Mouse (Mus musculus): Measurements from ENCODE around the gene Cd72. TPM values are rescaled to one million over a fixed set of nuclear protein-coding genes. Genes with fewer than 3 reads are reported as not detected.
A peak's percentile ranks its signal among the peaks of the same experiment; 100 is the strongest.

The Cd72 gene
- 5.1 and 5.2 TPM in 2 replicates for polyA plus RNA-seq (2014; fragmentation: Nextera tagmentation; extraction: Ambion mirVana)

DNA sequence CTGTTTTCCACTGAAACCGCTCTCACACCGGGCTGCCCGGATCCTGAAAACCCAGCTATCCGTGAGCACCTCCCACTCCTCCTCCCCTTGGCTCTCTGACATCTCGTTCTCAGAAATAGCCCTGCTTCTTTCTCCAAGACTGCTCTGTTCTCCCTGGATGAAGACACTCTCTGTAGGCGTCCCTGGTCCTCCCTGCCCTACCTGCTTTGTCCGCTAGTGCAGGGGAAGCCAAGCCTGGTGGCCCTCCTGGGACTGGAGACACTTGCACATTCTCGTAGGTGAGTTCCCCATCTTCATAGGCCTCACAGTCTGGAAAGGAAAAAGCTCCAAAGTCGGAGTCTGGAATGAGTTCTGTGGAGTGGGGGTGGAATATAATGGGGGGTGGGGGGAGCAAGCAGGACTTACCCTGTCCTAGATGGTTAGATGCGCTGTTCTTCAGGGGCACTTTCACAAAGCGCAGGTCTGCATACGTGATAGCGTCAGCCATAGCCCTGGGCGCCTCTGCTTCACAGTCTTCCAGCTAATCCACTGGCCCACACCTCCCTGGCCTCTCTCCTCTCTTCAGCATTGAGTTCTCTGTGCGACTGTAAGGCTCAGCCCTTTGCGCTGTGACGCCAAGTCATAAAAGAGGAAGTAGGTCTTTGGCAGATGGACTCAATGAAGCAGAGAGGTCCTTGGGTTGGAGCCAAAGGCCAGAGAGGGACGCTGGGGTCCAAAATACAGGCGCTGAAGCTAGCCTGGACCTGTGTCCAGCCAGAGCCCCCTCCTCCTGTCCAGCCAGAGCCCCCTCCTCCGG lies at the start of gene Cd72:
Gene Cd72 (minus strand): TSS at position 588 of the 796 bp plus-strand sequence.
- Histone ChIP-seq H3K4me2 (replicated peaks; ENCODE audit: low read depth, low read length) (peak within 1 kb of the TSS; percentile 51), H3K4me3 (ENCODE audit: low read length) (peak within 1 kb of the TSS; percentile 26), H3K27me3 (ENCODE audit: control insufficient read depth, insufficient read depth, low read length) (peaks cover 20% of the 10 kb centered on the region; the same call in 1 of the 2 replicates), H3K9ac (ENCODE audit: low read depth, low read length) (peak within 1 kb of the TSS; percentile 42; the same call in 1 of the 2 replicates), H3K9me3 (ENCODE audit: control insufficient read depth, low read length) (no peaks in the 10 kb centered on the region), H3K36me3 (ENCODE audit: control insufficient read depth, insufficient read depth, low read length) (no peaks in the 10 kb centered on the region), H3K4me1 (ENCODE audit: control insufficient read depth, insufficient read depth, low read length) (peaks cover 16% of the 10 kb centered on the region), H3K27ac (ENCODE audit: low read depth, low read length) (no peak within 1 kb of the TSS)
- 23% methylated on average over 20 of the region's 20 CpGs for WGBS
- peak; percentile 20; the same call in 1 of the 2 replicates for ATAC-seq (ENCODE audit: low FRiP score, low TSS enrichment)

DNA sequence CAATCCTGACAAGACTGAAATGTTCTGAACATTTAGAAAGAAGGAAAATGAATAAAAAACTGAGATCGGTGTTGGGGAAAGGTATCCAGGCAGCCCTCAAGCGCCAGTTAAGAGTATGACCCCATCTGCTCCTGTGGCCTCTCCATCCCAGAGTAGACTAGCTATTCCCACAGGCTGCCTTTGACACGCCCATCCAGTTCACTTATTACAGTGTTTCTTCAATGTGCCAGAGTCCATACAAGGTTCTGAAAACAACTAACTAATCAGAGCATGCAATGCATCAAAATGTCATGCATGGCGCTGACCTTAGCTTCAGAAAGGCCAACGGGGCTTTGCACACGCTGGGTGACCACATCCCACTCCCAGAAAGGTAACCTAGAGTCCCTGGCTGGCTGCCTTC lies 49.1 kb upstream of the Cd72 start:
- Histone ChIP-seq H3K4me3 (ENCODE audit: low read length) (no peak overlapping the region), H3K4me2 (replicated peaks; ENCODE audit: low read depth, low read length) (no peak overlapping the region), H3K27ac (ENCODE audit: low read depth, low read length) (no peak overlapping the region), H3K9me3 (ENCODE audit: control insufficient read depth, low read length) (no peaks in the 10 kb centered on the region), H3K36me3 (ENCODE audit: control insufficient read depth, insufficient read depth, low read length) (no peaks in the 10 kb centered on the region), H3K27me3 (ENCODE audit: control insufficient read depth, insufficient read depth, low read length) (no peaks in the 10 kb centered on the region), H3K4me1 (ENCODE audit: control insufficient read depth, insufficient read depth, low read length) (peaks cover 2% of the 10 kb centered on the region; the same call in 1 of the 2 replicates), H3K9ac (ENCODE audit: low read depth, low read length) (no peak overlapping the region)
- ATAC-seq (ENCODE audit: low FRiP score, low TSS enrichment), result no peak
- 72% methylated on average over 6 of the region's 6 CpGs for WGBS

DNA sequence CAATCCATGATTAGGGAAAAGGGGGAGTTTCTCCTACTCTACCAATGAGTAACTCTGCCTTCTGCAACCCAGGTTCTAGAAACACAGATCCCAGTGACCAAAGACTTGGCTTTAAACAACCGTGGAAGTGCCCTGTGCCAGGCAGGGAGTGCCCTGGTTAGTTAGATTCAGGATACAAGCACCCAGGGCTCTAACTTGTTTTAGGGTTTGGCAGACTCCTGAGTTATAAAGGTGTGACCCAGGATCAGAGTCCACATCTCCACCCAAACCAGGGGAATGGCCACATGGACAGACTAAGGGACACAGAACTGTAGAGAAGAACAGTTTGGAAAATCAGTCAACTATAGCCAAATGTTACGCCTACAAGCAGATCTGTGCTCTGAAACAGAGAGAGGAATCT lies 48.6 kb upstream of the Cd72 start:
- Histone ChIP-seq H3K9ac (ENCODE audit: low read depth, low read length) (no peak overlapping the region), H3K27ac (ENCODE audit: low read depth, low read length) (no peak overlapping the region), H3K9me3 (ENCODE audit: control insufficient read depth, low read length) (no peaks in the 10 kb centered on the region), H3K36me3 (ENCODE audit: control insufficient read depth, insufficient read depth, low read length) (no peaks in the 10 kb centered on the region), H3K4me3 (ENCODE audit: low read length) (no peak overlapping the region), H3K4me2 (replicated peaks; ENCODE audit: low read depth, low read length) (no peak overlapping the region), H3K4me1 (ENCODE audit: control insufficient read depth, insufficient read depth, low read length) (peaks cover 6% of the 10 kb centered on the region; the same call in 1 of the 2 replicates), H3K27me3 (ENCODE audit: control insufficient read depth, insufficient read depth, low read length) (no peaks in the 10 kb centered on the region)
- no peak for ATAC-seq (ENCODE audit: low FRiP score, low TSS enrichment)
- WGBS, result 60% methylated on average over 2 of the region's 2 CpGs

DNA sequence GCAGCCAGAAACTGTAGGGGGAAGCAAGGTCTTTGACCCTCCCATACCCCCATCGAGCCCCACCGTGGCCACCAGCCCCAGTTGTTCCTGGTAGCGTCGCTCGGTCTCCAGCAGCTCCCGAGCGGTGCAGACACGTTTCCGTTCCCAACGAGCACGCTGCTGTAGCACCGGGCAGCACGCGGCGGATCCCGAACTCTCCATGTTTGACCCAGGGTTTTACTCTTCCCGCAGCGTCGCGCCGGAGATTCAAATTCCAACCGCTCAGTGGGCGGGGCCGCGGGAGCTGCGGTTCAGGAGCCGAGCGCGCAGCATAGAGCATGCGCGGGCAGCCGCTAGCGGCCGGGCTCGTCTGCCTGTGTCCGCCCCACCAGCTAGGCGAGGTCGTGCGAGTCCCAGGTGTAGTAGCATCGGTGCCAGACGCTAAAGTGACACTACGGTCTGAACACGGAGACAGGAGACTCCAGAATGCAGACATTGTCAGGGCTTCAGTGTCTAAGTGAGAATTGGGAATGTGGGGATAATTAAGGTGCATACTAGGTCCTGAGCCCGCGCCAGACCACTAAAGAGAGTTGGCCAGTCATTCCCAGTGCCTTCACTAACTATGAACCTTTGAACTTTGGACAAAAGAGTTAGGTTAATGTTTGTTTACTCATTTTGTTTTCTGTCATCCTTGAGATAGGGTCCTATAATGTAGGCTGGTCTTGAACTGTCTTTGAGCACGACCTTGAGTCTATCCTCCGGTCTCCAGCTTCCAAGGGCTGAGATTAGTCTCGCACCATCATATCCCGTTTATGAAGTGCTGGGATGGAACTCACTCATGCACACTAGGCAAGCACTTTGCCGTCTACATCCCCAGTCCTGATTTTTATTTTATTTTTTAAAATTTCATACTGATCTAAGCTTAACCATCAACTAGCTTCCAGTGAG lies 45.2 kb upstream of the Cd72 start, which contains the start of gene Arhgef39:
Gene Arhgef39 (minus strand): TSS at position 289 of the 927 bp plus-strand sequence.
- H3K4me3 ChIP-seq (ENCODE audit: low read length), result peak within 1 kb of the TSS; percentile 65
- WGBS, result 8% methylated on average over 50 of the region's 50 CpGs
- peak within 1 kb of the TSS; percentile 71 for H3K27ac ChIP-seq (ENCODE audit: low read depth, low read length)
- peak; percentile 84 for ATAC-seq (ENCODE audit: low FRiP score, low TSS enrichment)
- H3K4me2 ChIP-seq (replicated peaks; ENCODE audit: low read depth, low read length), result peak within 1 kb of the TSS; percentile 80
- H3K36me3 ChIP-seq (ENCODE audit: control insufficient read depth, insufficient read depth, low read length), result peaks cover 18% of the 10 kb centered on the region; the same call in 1 of the 2 replicates
- H3K9me3 ChIP-seq (ENCODE audit: control insufficient read depth, low read length), result no peaks in the 10 kb centered on the region
- H3K4me1 ChIP-seq (ENCODE audit: control insufficient read depth, insufficient read depth, low read length), result peaks cover 15% of the 10 kb centered on the region
- peak within 1 kb of the TSS; percentile 76 for H3K9ac ChIP-seq (ENCODE audit: low read depth, low read length)
- H3K27me3 ChIP-seq (ENCODE audit: control insufficient read depth, insufficient read depth, low read length), result no peaks in the 10 kb centered on the region

DNA sequence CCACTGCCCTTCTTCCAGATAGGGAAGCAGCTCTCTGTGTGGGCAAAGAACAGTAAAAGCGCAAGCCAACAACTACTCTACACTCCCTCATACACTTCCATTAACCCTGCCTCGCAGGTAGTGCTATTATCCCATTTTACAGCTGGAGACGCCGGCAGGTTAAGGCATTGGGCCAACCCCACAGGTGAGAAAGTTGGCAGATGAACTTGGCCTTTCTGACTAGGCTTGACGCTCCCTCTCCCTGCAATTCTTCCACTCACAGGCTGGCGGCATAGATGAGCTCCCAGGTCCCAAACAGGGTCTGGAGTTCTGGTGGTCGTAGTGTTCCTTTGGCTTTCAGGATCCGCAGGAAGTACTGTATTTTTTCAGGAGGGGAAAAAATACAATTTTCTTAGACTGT lies 44.6 kb upstream of the Cd72 start:
- Histone ChIP-seq H3K4me1 (ENCODE audit: control insufficient read depth, insufficient read depth, low read length) (peaks cover 19% of the 10 kb centered on the region), H3K27ac (ENCODE audit: low read depth, low read length) (peak overlapping the region; percentile 71), H3K4me2 (replicated peaks; ENCODE audit: low read depth, low read length) (peak overlapping the region; percentile 80), H3K27me3 (ENCODE audit: control insufficient read depth, insufficient read depth, low read length) (no peaks in the 10 kb centered on the region), H3K4me3 (ENCODE audit: low read length) (peak overlapping the region; percentile 65), H3K36me3 (ENCODE audit: control insufficient read depth, insufficient read depth, low read length) (peaks cover 18% of the 10 kb centered on the region; the same call in 1 of the 2 replicates), H3K9ac (ENCODE audit: low read depth, low read length) (peak overlapping the region; percentile 76), H3K9me3 (ENCODE audit: control insufficient read depth, low read length) (no peaks in the 10 kb centered on the region)
- 18% methylated on average over 8 of the region's 8 CpGs for WGBS
- ATAC-seq (ENCODE audit: low FRiP score, low TSS enrichment), result peak; percentile 12

DNA sequence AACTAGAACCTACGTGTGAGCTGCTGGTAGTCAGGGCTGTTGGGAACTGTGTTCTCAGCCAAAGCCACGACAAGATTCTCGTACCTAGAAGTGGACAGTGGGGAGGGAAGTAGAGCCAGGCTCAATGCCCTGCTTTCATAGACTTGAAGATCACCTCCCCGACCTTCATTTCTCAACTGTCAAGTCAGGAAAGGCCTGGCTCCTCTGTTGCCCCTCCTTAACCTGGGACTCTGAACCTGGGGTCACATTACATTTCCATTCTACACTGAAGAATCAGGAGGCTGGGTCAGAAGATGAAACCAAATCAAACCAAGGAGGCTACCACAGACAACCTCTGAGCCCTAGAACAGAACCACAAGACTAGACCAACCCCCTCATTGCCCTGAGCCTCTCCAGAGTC lies 43.5 kb upstream of the Cd72 start:
- no peak for ATAC-seq (ENCODE audit: low FRiP score, low TSS enrichment)
- WGBS, result 56% methylated on average over 4 of the region's 4 CpGs
- H3K4me1 ChIP-seq (ENCODE audit: control insufficient read depth, insufficient read depth, low read length), result peaks cover 19% of the 10 kb centered on the region
- H3K9ac ChIP-seq (ENCODE audit: low read depth, low read length), result peak overlapping the region; percentile 76; the same call in 1 of the 2 replicates
- H3K9me3 ChIP-seq (ENCODE audit: control insufficient read depth, low read length), result no peaks in the 10 kb centered on the region
- H3K27me3 ChIP-seq (ENCODE audit: control insufficient read depth, insufficient read depth, low read length), result no peaks in the 10 kb centered on the region
- peak overlapping the region; percentile 65; the same call in 1 of the 2 replicates for H3K4me3 ChIP-seq (ENCODE audit: low read length)
- H3K4me2 ChIP-seq (replicated peaks; ENCODE audit: low read depth, low read length), result peak overlapping the region; percentile 80
- H3K36me3 ChIP-seq (ENCODE audit: control insufficient read depth, insufficient read depth, low read length), result peaks cover 18% of the 10 kb centered on the region; the same call in 1 of the 2 replicates
- H3K27ac ChIP-seq (ENCODE audit: low read depth, low read length), result no peak overlapping the region

DNA sequence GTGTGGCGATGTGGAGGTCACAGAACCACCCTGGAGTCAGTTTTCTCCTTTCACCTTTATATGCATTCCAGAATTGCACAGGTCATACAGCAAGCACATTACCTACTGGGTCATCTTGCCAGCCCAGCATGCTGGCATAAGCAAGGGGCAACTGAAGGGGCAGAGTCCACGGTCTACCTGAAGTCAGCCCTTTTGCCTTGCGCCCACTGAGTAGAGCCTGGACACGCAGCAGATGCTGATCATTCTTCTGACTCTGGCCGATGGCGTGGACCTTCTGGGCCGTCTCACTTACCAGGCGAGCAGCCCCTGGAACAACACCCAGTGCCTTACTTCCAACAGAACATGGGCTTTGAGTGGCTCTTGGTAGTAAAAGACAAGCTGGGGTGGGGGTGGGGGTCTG lies 43.0 kb upstream of the Cd72 start:
- H3K4me1 ChIP-seq (ENCODE audit: control insufficient read depth, insufficient read depth, low read length), result peaks cover 19% of the 10 kb centered on the region
- WGBS, result 92% methylated on average over 8 of the region's 8 CpGs
- no peaks in the 10 kb centered on the region for H3K27me3 ChIP-seq (ENCODE audit: control insufficient read depth, insufficient read depth, low read length)
- H3K4me3 ChIP-seq (ENCODE audit: low read length), result no peak overlapping the region
- no peak overlapping the region for H3K27ac ChIP-seq (ENCODE audit: low read depth, low read length)
- peaks cover 18% of the 10 kb centered on the region; the same call in 1 of the 2 replicates for H3K36me3 ChIP-seq (ENCODE audit: control insufficient read depth, insufficient read depth, low read length)
- no peak overlapping the region for H3K9ac ChIP-seq (ENCODE audit: low read depth, low read length)
- H3K9me3 ChIP-seq (ENCODE audit: control insufficient read depth, low read length), result no peaks in the 10 kb centered on the region
- ATAC-seq (ENCODE audit: low FRiP score, low TSS enrichment), result no peak
- no peak overlapping the region; the same call in 1 of the 2 replicates for H3K4me2 ChIP-seq (replicated peaks; ENCODE audit: low read depth, low read length)

DNA sequence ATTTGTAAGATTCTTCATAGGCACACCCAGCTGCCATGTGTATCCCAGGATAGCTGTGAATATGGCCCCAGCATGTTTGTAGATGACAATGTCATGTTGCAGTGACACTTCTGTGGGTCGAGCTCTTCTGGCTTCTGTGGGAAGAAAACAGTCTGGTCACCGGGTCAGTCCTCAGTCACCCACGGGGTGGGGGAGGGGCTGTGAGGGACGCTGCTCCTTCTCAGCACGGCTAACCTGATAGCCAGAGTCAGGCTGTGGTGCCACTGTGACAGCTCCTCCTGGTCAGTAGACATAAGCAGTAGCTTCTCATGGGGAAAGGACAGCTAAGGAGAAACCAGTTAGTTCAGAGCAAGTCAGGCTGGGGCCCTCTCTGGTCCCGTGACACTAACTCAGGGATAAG lies 42.2 kb upstream of the Cd72 start:
- H3K4me3 ChIP-seq (ENCODE audit: low read length), result no peak overlapping the region
- peaks cover 18% of the 10 kb centered on the region; the same call in 1 of the 2 replicates for H3K36me3 ChIP-seq (ENCODE audit: control insufficient read depth, insufficient read depth, low read length)
- H3K27me3 ChIP-seq (ENCODE audit: control insufficient read depth, insufficient read depth, low read length), result no peaks in the 10 kb centered on the region
- no peak overlapping the region for H3K27ac ChIP-seq (ENCODE audit: low read depth, low read length)
- 51% methylated on average over 6 of the region's 6 CpGs for WGBS
- peaks cover 19% of the 10 kb centered on the region for H3K4me1 ChIP-seq (ENCODE audit: control insufficient read depth, insufficient read depth, low read length)
- H3K4me2 ChIP-seq (replicated peaks; ENCODE audit: low read depth, low read length), result no peak overlapping the region
- H3K9me3 ChIP-seq (ENCODE audit: control insufficient read depth, low read length), result no peaks in the 10 kb centered on the region
- ATAC-seq (ENCODE audit: low FRiP score, low TSS enrichment), result no peak
- no peak overlapping the region for H3K9ac ChIP-seq (ENCODE audit: low read depth, low read length)

All from kidney, embryonic 14.5 days (tissue).